Mouse (Mus musculus): Measurements from ENCODE around the gene Trhr2.

DNA sequence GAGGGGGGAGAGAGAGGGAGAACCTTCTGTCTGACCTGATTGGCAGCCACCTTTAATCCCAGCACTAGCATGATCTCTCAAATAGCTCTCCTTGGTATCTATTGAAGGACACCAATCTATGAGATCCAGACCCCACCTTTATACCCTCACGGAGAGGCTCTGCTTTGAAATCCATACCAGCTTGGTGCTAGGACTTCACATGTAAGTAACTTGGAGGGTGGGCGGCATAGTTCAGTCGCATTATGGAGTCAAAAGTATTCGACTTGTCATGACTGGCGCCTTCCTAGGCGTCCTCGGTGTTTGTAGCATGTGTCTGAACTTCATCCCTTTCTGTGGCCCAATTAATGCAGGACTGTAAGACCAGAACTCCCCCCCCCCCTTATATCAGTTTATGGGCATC lies 14.8 kb upstream of the Trhr2 start:
- TF ChIP-seq CTCF (IDR thresholded peaks at IDR 0.05; ENCODE audit: borderline replicate concordance, extremely low read depth, insufficient read depth, insufficient read length) (no peak), POLR2A (IDR thresholded peaks at IDR 0.05; ENCODE audit: borderline replicate concordance, extremely low read depth, insufficient read depth, insufficient read length, poor library complexity, severe bottlenecking) (no peak)
